Mouse (Mus musculus) CD4-positive, CD25-positive, alpha-beta regulatory T cell, adult 9 weeks (primary cell): ENCODE measurements around the gene Gm20869. TPM values are rescaled to one million over a fixed set of nuclear protein-coding genes. Genes with fewer than 3 reads are reported as not detected.

Experiments used
- polyA plus RNA-seq: library from polyadenylated mRNA; unstranded; fragments of 100-300 nt; shearing (Covaris generic); gene quantifications from one replicate; pipeline ENCODE4 v1.2.1, GENCODE M21; 2017

Gm20869 gene
- polyA plus RNA-seq, result not detected

DNA sequence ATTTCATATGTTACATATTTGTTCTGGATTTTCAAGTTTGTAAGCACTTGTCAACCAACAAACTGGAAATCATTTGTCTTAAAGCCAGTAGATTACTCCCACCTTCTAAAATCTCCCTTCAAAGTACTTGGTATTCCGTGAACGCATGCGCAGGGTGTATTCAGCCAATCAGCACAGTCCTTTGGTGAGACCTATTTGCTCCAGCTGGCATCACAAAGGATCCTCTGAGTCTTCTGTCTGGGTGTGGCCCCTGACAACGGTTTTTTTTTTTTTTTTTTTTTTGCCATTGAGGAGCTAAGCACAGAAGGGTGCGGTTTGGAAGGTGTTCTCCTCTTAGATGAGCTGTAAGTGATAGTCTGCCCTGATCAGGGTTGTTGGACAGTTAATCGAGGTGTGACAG lies at the start of gene Gm20869:
Gene Gm20869 (plus strand): TSS at position 301 of the 400 bp plus-strand sequence.

Other genes with a start within 250 kb of the Gm20869 start
- gene Gm20870, start 222.6 kb downstream of the Gm20869 start, polyA plus RNA-seq, result not detected